Mouse (Mus musculus): Measurements from ENCODE around the gene Agbl1.

Agbl1 gene

GRCm38 (mm10) chr7:77164921-77165320, 935.2 kb downstream of the Agbl1 start:
- in situ Hi-C loops (cut with MboI; ENCODE audit: low sequenced_read_pairs) = no loop called here
